Mouse (Mus musculus) MEL (cell line): ENCODE results near the gene 1700017B05Rik. TPM values are rescaled to one million over a fixed set of nuclear protein-coding genes. Genes with fewer than 3 reads are reported as not detected.
"Not testable (repeated sequence)": the region's sequence is repeated elsewhere in the genome, so short reads cannot be mapped to it uniquely, and the experiment has no call there.

Experiments used
- DNase-seq: peaks from one replicate; pipeline ENCODE4 v3.0.0; 2011; ENCODE audit warnings: low read depth, low spot score
- H3K27ac ChIP-seq: 2 replicates; pipeline ENCODE4 v1.5.1; 2012; ENCODE audit warnings: low read depth, mild to moderate bottlenecking, control low read depth, low read length, moderate library complexity; ENCODE audit not compliant: control insufficient read depth
- H3K27me3 ChIP-seq, 2 experiments: fragments of 150-350 bp in 1 of 2; sonication (generic) in 1 of 2; 2 replicates each; pipeline ENCODE4 v1.6.1; 2012; ENCODE audit warnings: low read length in 2 of 2, mild to moderate bottlenecking in 2 of 2, improper control_type of control experiment in 1 of 2, moderate library complexity in 1 of 2; ENCODE audit not compliant: insufficient read depth in 2 of 2, control insufficient read depth in 1 of 2
- H3K36me3 ChIP-seq, 2 experiments: 2 replicates each; pipeline ENCODE4 v1.6.1; 2012 to 2014; ENCODE audit warnings: low read length in 2 of 2, improper control_type of control experiment in 1 of 2, inconsistent platforms in 1 of 2, mild to moderate bottlenecking in 1 of 2; ENCODE audit not compliant: insufficient read depth in 2 of 2, control insufficient read depth in 1 of 2
- H3K4me1 ChIP-seq, 2 experiments: fragments of 150-350 bp in 1 of 2; sonication (generic) in 1 of 2; 2 replicates each; pipeline ENCODE4 v1.6.1; 2012; ENCODE audit warnings: low read length in 2 of 2, improper control_type of control experiment in 1 of 2, mild to moderate bottlenecking in 1 of 2; ENCODE audit not compliant: insufficient read depth in 2 of 2, control insufficient read depth in 1 of 2
- H3K4me3 ChIP-seq, 2 experiments: fragments of 150-350 bp in 1 of 2; sonication (generic) in 1 of 2; 2 replicates each; pipeline ENCODE4 v1.5.1; 2012; ENCODE audit warnings: low read depth in 2 of 2, low read length in 2 of 2, mild to moderate bottlenecking in 2 of 2, moderate library complexity in 2 of 2, control low read depth in 1 of 2, improper control_type of control experiment in 1 of 2; ENCODE audit not compliant: control insufficient read depth in 1 of 2, insufficient read depth in 1 of 2
- H3K79me2 ChIP-seq: 2 replicates; pipeline ENCODE4 v1.6.1; 2012; ENCODE audit warnings: mild to moderate bottlenecking, low read length, moderate library complexity; ENCODE audit not compliant: control insufficient read depth, poor library complexity, insufficient read depth
- H3K9ac ChIP-seq: 2 replicates; pipeline ENCODE4 v1.6.1; 2012; ENCODE audit warnings: low read depth, mild to moderate bottlenecking, control low read depth, low read length, moderate library complexity; ENCODE audit not compliant: control insufficient read depth, poor library complexity, severe bottlenecking
- H3K9me3 ChIP-seq: fragments of 150-350 bp; sonication (generic); replicated peaks from 2 replicates; pipeline ENCODE4 v1.6.1; 2012; ENCODE audit warnings: mild to moderate bottlenecking, low read length, improper control_type of control experiment, moderate library complexity; ENCODE audit not compliant: insufficient read depth
- CHD1 ChIP-seq: IDR thresholded peaks from 2 replicates; pipeline ENCODE4 v1.6.1; 2012; ENCODE audit warnings: low read depth, mild to moderate bottlenecking, inconsistent platforms, low read length, improper control_type of control experiment
- CHD2 ChIP-seq: IDR thresholded peaks from 2 replicates; pipeline ENCODE4 v1.6.1; 2011; ENCODE audit warnings: low read length, improper control_type of control experiment
- E2F4 ChIP-seq: IDR thresholded peaks from 2 replicates; pipeline ENCODE4 v1.6.1; 2011; ENCODE audit warnings: low read depth, low read length, improper control_type of control experiment, borderline replicate concordance
- EP300 ChIP-seq, 2 experiments: IDR thresholded peaks; 2 replicates each; pipeline ENCODE4 v1.6.1; 2011; ENCODE audit warnings: improper control_type of control experiment in 2 of 2, low read length in 2 of 2, low read depth in 1 of 2, mild to moderate bottlenecking in 1 of 2
- ETS1 ChIP-seq: IDR thresholded peaks from 2 replicates; pipeline ENCODE4 v1.6.1; 2012; ENCODE audit warnings: low read depth, mild to moderate bottlenecking, inconsistent platforms, low read length, improper control_type of control experiment, moderate library complexity
- HCFC1 ChIP-seq: IDR thresholded peaks from 2 replicates; pipeline ENCODE4 v1.6.1; 2012; ENCODE audit warnings: low read depth, mild to moderate bottlenecking, inconsistent platforms, low read length, improper control_type of control experiment, moderate library complexity
- JUND ChIP-seq: IDR thresholded peaks from 2 replicates; pipeline ENCODE4 v1.6.1; 2011; ENCODE audit warnings: low read depth, mild to moderate bottlenecking, improper control_type of control experiment, low read length
- KAT2A ChIP-seq: conservative IDR thresholded peaks from 2 replicates; pipeline ENCODE4 v1.6.1; 2012; ENCODE audit warnings: low read depth, low read length, improper control_type of control experiment, inconsistent platforms
- MAFK ChIP-seq: IDR thresholded peaks from 2 replicates; pipeline ENCODE4 v1.6.1; 2011; ENCODE audit warnings: low read depth, mild to moderate bottlenecking, low read length, improper control_type of control experiment, borderline replicate concordance
- MAX ChIP-seq: IDR thresholded peaks from 2 replicates; pipeline ENCODE4 v1.6.1; 2011; ENCODE audit warnings: low read length, improper control_type of control experiment
- MAZ ChIP-seq: IDR thresholded peaks from 2 replicates; pipeline ENCODE4 v1.6.1; 2012; ENCODE audit warnings: low read depth, mild to moderate bottlenecking, inconsistent platforms, low read length, improper control_type of control experiment
- MXI1 ChIP-seq: IDR thresholded peaks from 2 replicates; pipeline ENCODE4 v1.6.1; 2011; ENCODE audit warnings: mild to moderate bottlenecking, low read depth, low read length, improper control_type of control experiment
- MYB ChIP-seq: IDR thresholded peaks from 2 replicates; pipeline ENCODE4 v1.6.1; 2011; ENCODE audit warnings: mild to moderate bottlenecking, low read depth, low read length, improper control_type of control experiment
- MYC ChIP-seq: IDR thresholded peaks from 2 replicates; pipeline ENCODE4 v1.6.1; 2011; ENCODE audit warnings: low read depth, mild to moderate bottlenecking, low read length, improper control_type of control experiment, moderate library complexity
- NELFE ChIP-seq: IDR thresholded peaks from 2 replicates; pipeline ENCODE4 v1.6.1; 2011; ENCODE audit warnings: low read depth, low read length, improper control_type of control experiment
- POLR2A ChIP-seq, 2 experiments: IDR thresholded peaks; 2 replicates each; pipeline ENCODE4 v1.6.1; 2011 to 2012; ENCODE audit warnings: low read length in 2 of 2, mild to moderate bottlenecking in 2 of 2, control low read depth in 1 of 2, improper control_type of control experiment in 1 of 2, low read depth in 1 of 2, moderate library complexity in 1 of 2; ENCODE audit not compliant: control insufficient read depth in 1 of 2, insufficient read depth in 1 of 2, poor library complexity in 1 of 2
- POLR2AphosphoS2 ChIP-seq: IDR thresholded peaks from 2 replicates; pipeline ENCODE4 v1.6.1; 2011; ENCODE audit warnings: low read length, improper control_type of control experiment
- POLR2AphosphoS5 ChIP-seq: IDR thresholded peaks from 2 replicates; pipeline ENCODE4 v1.6.1; 2012; ENCODE audit warnings: low read depth, borderline replicate concordance, mild to moderate bottlenecking, inconsistent platforms, low read length, moderate library complexity, mixed read lengths
- RAD21 ChIP-seq: IDR thresholded peaks from 2 replicates; pipeline ENCODE4 v1.6.1; 2011; ENCODE audit warnings: mild to moderate bottlenecking, low read depth, low read length, improper control_type of control experiment
- RCOR1 ChIP-seq: IDR thresholded peaks from 2 replicates; pipeline ENCODE4 v1.6.1; 2012; ENCODE audit warnings: low read depth, mild to moderate bottlenecking, inconsistent platforms, low read length, improper control_type of control experiment
- SIN3A ChIP-seq: IDR thresholded peaks from 2 replicates; pipeline ENCODE4 v1.6.1; 2012; ENCODE audit warnings: low read length, improper control_type of control experiment, inconsistent platforms
- TAL1 ChIP-seq: IDR thresholded peaks from 2 replicates; pipeline ENCODE4 v1.6.1; 2012; ENCODE audit warnings: mild to moderate bottlenecking, inconsistent platforms, low read length, moderate library complexity, mixed read lengths
- TBP ChIP-seq: IDR thresholded peaks from 2 replicates; pipeline ENCODE4 v1.8.0; 2011; ENCODE audit warnings: low read depth, low read length, improper control_type of control experiment
- TCF12 ChIP-seq: IDR thresholded peaks from 2 replicates; pipeline ENCODE4 v1.6.1; 2014; ENCODE audit warnings: low read depth, mild to moderate bottlenecking, inconsistent platforms, low read length, improper control_type of control experiment, moderate library complexity
- UBTF ChIP-seq: IDR thresholded peaks from 2 replicates; pipeline ENCODE4 v1.6.1; 2012; ENCODE audit warnings: low read depth, mild to moderate bottlenecking, inconsistent platforms, low read length, improper control_type of control experiment, moderate library complexity, borderline replicate concordance; ENCODE audit not compliant: insufficient read depth
- USF2 ChIP-seq, 2 experiments: IDR thresholded peaks; 2 replicates each; pipeline ENCODE4 v1.6.1; 2011 to 2012; ENCODE audit warnings: improper control_type of control experiment in 2 of 2, low read length in 2 of 2, borderline replicate concordance in 1 of 2, inconsistent platforms in 1 of 2, low read depth in 1 of 2, mild to moderate bottlenecking in 1 of 2; ENCODE audit not compliant: insufficient read depth in 1 of 2
- ZKSCAN1 ChIP-seq: IDR thresholded peaks from 2 replicates; pipeline ENCODE4 v1.6.1; 2012; ENCODE audit warnings: low read depth, mild to moderate bottlenecking, inconsistent platforms, low read length, improper control_type of control experiment, moderate library complexity
- ZMIZ1 ChIP-seq: IDR thresholded peaks from 2 replicates; pipeline ENCODE4 v1.6.1; 2012; ENCODE audit warnings: low read depth, mild to moderate bottlenecking, inconsistent platforms, low read length, improper control_type of control experiment, moderate library complexity
- ZNF384 ChIP-seq: IDR thresholded peaks from 2 replicates; pipeline ENCODE4 v1.6.1; 2012; ENCODE audit warnings: low read depth, mild to moderate bottlenecking, inconsistent platforms, low read length, improper control_type of control experiment
- polyA plus RNA-seq, 2 experiments: library from polyadenylated mRNA; stranded (reverse) in 1 of 2; unstranded in 1 of 2; fragments of >175 nt in 1 of 2; fragments of >200 nt in 1 of 2; gene quantifications; 2 replicates each; pipeline versions ENCODE4 v1.2.1 to v1.2.4; 2012; ENCODE audit warnings: low replicate concordance in 2 of 2, low read depth in 1 of 2; ENCODE audit not compliant: insufficient read length in 2 of 2, insufficient read depth in 1 of 2, missing spikeins in 1 of 2
- total RNA-seq: library from RNA; depleted of rRNA; stranded (reverse); fragments of 300-350 nt; gene quantifications from 2 replicates; pipeline ENCODE4 v1.2.3, GENCODE M21; 2012

Gene 1700017B05Rik
- total and polyA plus RNA-seq, 3 experiments = 52.7 to 76.5 TPM; not detected in 1

DNA sequence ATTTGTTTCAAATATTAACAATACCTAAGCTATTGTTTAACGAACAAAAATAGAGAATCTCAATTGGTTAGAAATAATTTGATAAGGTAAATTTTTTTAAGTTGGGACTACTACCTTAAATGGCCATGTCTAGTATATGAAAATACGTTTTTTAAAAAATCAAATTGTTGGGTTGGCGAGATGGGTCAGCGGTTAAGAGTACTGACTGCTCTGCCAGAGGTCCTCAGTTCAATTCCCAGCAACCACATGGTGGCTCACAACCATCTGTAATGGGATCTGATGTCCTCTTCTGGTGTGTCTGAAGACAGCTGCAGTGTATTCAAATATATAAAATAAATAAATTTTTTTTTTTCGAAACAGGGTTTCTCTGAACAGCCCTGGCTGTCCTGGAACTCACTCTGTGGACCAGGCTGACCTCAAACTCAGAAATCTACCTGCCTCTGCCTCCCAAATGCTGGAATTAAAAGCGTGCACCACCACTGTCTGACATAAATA is 35.7 kb downstream of the 1700017B05Rik start:
- peak overlapping the region; percentile 62 for H3K9ac ChIP-seq
- H3K36me3 ChIP-seq = peaks cover 0 to 48% of the 10 kb centered on the region in 2 experiments; a peak in 2 of 4 replicates
- H3K9me3 ChIP-seq, DNase-seq, H3K79me2 ChIP-seq, H3K27me3 ChIP-seq: not testable (repeated sequence)
- peaks cover 29 to 52% of the 10 kb centered on the region in 2 experiments for H3K4me1 ChIP-seq
- H3K4me3 ChIP-seq = peak overlapping the region in 1 of 2 experiments; percentile 1; a peak in 1 of 4 replicates
- 0 out of 2 replicates have a peak, but pooled peaks have one; percentile 14 for TF ChIP-seq HCFC1
- 0 out of 2 replicates have a peak, but pooled peaks have one; percentile 17 for TF ChIP-seq ZNF384
- TF ChIP-seq CHD1 = peak; percentile 95
- peak overlapping the region; percentile 96 for H3K27ac ChIP-seq

DNA sequence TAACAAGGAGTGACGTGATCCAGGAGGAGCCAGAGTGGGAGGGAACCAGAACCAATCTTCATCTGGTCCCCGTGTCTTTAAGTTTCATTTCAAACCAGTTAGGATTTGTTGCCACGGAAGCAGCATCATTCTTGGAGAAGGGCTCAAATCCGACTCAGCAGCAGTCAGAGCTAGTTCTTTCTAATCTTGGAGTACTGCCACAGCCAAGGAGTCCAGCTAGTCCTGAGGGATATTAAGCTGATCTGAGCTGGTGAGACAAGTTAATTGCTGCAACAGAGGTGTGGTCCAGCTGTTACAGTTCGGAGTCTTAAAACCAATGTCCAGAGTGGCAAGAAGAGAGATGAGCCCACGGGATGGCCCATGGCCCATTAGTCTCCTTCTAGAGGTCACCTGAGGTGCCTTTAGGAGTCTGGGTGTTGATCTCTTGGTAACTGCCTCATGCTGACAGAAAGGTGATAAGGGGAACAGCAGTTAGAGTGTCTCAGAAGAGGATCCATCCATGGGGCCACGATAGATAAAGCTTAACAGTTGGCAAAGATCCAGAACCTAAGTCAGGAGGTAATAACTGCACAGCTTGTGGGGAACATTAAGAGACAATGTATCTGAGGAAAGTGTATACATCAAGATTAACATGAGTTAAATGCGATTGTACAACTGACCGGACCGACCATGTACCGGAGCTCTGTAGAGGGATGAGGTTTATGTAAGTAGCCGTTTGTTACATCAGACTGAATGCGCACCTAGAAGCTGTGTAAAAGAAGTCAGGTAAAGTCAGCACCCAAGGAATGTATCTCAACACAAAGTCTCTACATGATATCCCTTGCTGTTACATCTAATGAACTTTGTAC is 36.4 kb downstream of the 1700017B05Rik start:
- H3K4me3 ChIP-seq = peak overlapping the region; percentile 25 to 33
- peaks cover 26 to 46% of the 10 kb centered on the region in 2 experiments for H3K4me1 ChIP-seq
- H3K9me3 ChIP-seq = no peaks in the 10 kb centered on the region
- H3K79me2 ChIP-seq = no peaks in the 10 kb centered on the region
- peak overlapping the region; percentile 96 for H3K27ac ChIP-seq
- peak; percentile 98 for DNase-seq
- no peaks in the 10 kb centered on the region for H3K27me3 ChIP-seq
- peaks cover 0 to 42% of the 10 kb centered on the region in 2 experiments; a peak in 2 of 4 replicates for H3K36me3 ChIP-seq
- H3K9ac ChIP-seq = peak overlapping the region; percentile 62
- TF ChIP-seq TBP (peak; percentile 77), TAL1 (peak; percentile 97), CHD2 (peak; percentile 12; the same call in 1 of the 2 replicates), TCF12 (peak; percentile 98), RCOR1 (peak; percentile 11), MYB (peak; percentile 100), MAFK (no peak), POLR2AphosphoS5 (no peak), ETS1 (peak; percentile 95), MAX (peak; percentile 16; the same call in 1 of the 2 replicates), USF2 (IDR thresholded peaks at IDR 0.05; ENCODE audit: borderline replicate concordance in 1 of 2, insufficient read depth in 1 of 2, low read depth in 1 of 2, low read length in 2 of 2) (no peak), E2F4 (peak; percentile 78; the same call in 1 of the 2 replicates), EP300 (IDR thresholded peaks at IDR 0.05; ENCODE audit: low read depth in 1 of 2, low read length in 2 of 2) (peak; percentile 99), RAD21 (no peak), ZMIZ1 (0 out of 2 replicates have a peak, but pooled peaks have one; percentile 19), SIN3A (peak; percentile 97), NELFE (peak; percentile 55), POLR2AphosphoS2 (peak; percentile 93), KAT2A (peak; percentile 60), CHD1 (no peak), ZKSCAN1 (no peak), MYC (peak; percentile 87), MAZ (peak; percentile 53; the same call in 1 of the 2 replicates), MXI1 (no peak), JUND (peak; percentile 82), ZNF384 (no peak), POLR2A (IDR thresholded peaks at IDR 0.05; ENCODE audit: control insufficient read depth in 1 of 2, insufficient read depth in 1 of 2, low read depth in 1 of 2, low read length in 2 of 2, poor library complexity in 1 of 2) (no peak; a peak in 3 of 4 replicates), UBTF (no peak)
